Mouse (Mus musculus) G1E (cell line): ENCODE results near the gene Fcrl6. TPM values are rescaled to one million over a fixed set of nuclear protein-coding genes. Genes with fewer than 3 reads are reported as not detected.

Experiments used
- ATAC-seq: 2 replicates; pipeline ENCODE4 v1.8.0; 2016; ENCODE audit warnings: mild to moderate bottlenecking; ENCODE audit not compliant: insufficient number of reproducible peaks, poor library complexity, low FRiP score, severe bottlenecking; ENCODE audit errors: extremely low read depth
- DNase-seq: peaks from one replicate; pipeline ENCODE4 v3.0.0; 2012; ENCODE audit warnings: low spot score
- H3K27me3 ChIP-seq: 2 replicates; pipeline ENCODE4 v1.6.1; 2012; ENCODE audit warnings: mild to moderate bottlenecking, low read length, inconsistent platforms; ENCODE audit not compliant: insufficient read depth
- H3K36me3 ChIP-seq: replicated peaks from 2 replicates; pipeline ENCODE3; 2012; ENCODE audit warnings: mild to moderate bottlenecking, inconsistent platforms
- H3K4me1 ChIP-seq: 2 replicates; pipeline ENCODE4 v1.6.1; 2012; ENCODE audit warnings: low read depth, low read length, inconsistent platforms, mixed read lengths; ENCODE audit not compliant: insufficient read depth
- H3K4me3 ChIP-seq: 2 replicates; pipeline ENCODE4 v1.5.1; 2012; ENCODE audit warnings: low read depth, mild to moderate bottlenecking, inconsistent platforms, low read length, moderate library complexity, mixed read lengths
- H3K9me3 ChIP-seq: replicated peaks from 2 replicates; pipeline ENCODE4 v1.6.1; 2012; ENCODE audit warnings: inconsistent platforms
- CTCF ChIP-seq: IDR thresholded peaks from 2 replicates; pipeline ENCODE4 v1.5.1; 2012; ENCODE audit warnings: low read depth, low read length, inconsistent platforms, mixed read lengths
- GATA1 ChIP-seq: IDR thresholded peaks from 2 replicates; pipeline ENCODE4 v1.6.1; 2012; ENCODE audit warnings: borderline replicate concordance, low read length, inconsistent platforms, mixed read lengths
- GATA2 ChIP-seq: IDR thresholded peaks from 2 replicates; pipeline ENCODE4 v1.6.1; 2012; ENCODE audit warnings: low read depth, low read length, inconsistent platforms, borderline replicate concordance
- POLR2AphosphoS5 ChIP-seq: IDR thresholded peaks from 2 replicates; pipeline ENCODE4 v1.6.1; 2012; ENCODE audit warnings: low read depth, low read length, inconsistent platforms; ENCODE audit not compliant: insufficient replicate concordance
- TAL1 ChIP-seq: conservative IDR thresholded peaks from 2 replicates; pipeline ENCODE4 v1.6.1; 2012; ENCODE audit warnings: low read depth, low read length, inconsistent platforms, mixed read lengths
- polyA plus RNA-seq: library from polyadenylated mRNA; stranded (reverse); fragments of >175 nt; gene quantifications from 2 replicates; pipeline ENCODE4 v1.2.3, GENCODE M21; 2012
- total RNA-seq, 2 experiments: library from RNA; stranded (forward) in 1 of 2; stranded (reverse) in 1 of 2; fragments of 200-1000 nt in 1 of 2; fragments of >200 nt in 1 of 2; fragmentation: Nextera tagmentation in 1 of 2; gene quantifications; 2 replicates each; pipeline ENCODE4 v1.2.3; 2014 to 2017

Fcrl6 gene
- total and polyA plus RNA-seq, 3 experiments = not detected

DNA sequence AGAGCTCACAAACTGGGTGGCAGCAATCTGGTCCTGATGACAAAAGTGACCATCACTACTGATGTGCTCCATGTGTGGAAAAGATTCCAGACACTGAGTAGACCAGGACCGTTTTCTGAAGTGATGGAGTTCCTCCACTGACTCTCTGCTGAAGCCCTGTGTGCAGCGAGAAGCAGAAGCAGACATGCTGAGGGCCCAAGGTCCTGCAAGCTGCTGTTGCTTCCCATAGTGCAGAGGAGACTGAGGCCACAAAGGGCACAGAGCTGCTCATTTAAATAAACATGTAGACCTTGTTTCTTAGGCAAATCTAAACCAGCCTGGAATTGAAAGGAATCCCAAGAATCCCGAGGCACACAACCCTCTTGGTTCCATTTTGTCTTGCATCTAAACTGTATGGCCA, 9.0 kb downstream of the Fcrl6 start:
- H3K4me3 ChIP-seq = no peak overlapping the region
- no peak for DNase-seq
- ATAC-seq = no peak
- peaks cover 12% of the 10 kb centered on the region for H3K9me3 ChIP-seq
- H3K36me3 ChIP-seq = no peaks in the 10 kb centered on the region
- no peaks in the 10 kb centered on the region for H3K4me1 ChIP-seq
- no peaks in the 10 kb centered on the region for H3K27me3 ChIP-seq
- TF ChIP-seq GATA1 (no peak), CTCF (no peak), TAL1 (no peak), POLR2AphosphoS5 (no peak), GATA2 (no peak)

- no peak for ATAC-seq
- Histone ChIP-seq H3K4me3 (no peak within 1 kb of the TSS), H3K9me3 (peaks cover 17% of the 10 kb centered on the region), H3K36me3 (no peaks in the 10 kb centered on the region), H3K4me1 (no peaks in the 10 kb centered on the region), H3K27me3 (no peaks in the 10 kb centered on the region)
- no peak for TF ChIP-seq CTCF
- TF ChIP-seq GATA2 = no peak
- no peak for TF ChIP-seq TAL1
- TF ChIP-seq GATA1 = no peak
- no peak for DNase-seq
Observed at GRCm38 (mm10) chr1:172590385-172590784, 12.0 kb downstream of the Fcrl6 start, which contains the start of gene Slamf8. Gene Slamf8 (minus strand): TSS chr1:172590568.

DNA sequence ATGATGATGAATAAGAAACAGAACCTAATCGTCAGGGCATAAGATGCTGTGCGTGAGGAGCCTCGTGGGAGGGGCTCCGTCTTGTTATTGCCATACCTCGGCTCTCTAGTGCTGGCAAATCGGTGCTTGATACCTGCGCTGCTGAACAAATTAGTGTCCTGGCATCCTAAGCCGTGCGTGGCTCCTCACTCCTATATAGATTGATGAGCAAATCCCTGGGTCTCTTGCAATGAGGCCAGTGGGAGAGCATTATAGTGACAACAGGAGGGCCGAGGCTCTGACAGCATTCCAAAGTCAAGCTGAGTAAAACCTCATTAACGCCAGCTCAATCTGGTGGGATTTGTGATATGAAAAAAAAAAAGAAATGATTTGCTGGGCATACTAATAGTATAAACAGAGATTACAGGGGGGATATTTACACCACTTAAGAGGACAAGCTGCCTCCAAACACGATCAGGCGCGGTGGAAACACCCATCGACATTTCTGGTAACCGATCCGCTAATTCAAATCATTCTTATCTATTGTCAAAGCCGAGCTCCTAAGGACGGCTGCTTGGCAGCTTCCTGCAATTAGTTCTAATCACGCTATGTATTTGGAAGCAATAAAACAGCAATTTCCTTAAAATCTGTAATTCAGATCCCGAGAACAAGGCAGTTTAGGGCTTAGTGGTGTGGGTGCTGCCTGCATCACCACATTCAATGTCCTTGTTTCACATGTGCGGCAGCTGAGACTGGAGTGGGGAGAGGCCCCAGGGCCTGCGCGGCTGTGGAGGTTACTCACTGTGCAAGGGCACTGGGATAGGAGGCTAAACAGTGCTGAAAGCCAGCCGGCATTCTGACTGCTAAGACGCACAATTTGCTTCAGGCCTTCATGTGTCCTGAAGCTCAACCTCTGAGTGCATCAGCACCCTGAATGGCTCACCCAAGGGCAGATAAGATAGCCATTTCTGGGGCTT, 16.5 kb downstream of the Fcrl6 start:
- Histone ChIP-seq H3K27me3 (no peaks in the 10 kb centered on the region), H3K4me1 (no peaks in the 10 kb centered on the region), H3K4me3 (no peak overlapping the region), H3K9me3 (peaks cover 35% of the 10 kb centered on the region), H3K36me3 (no peaks in the 10 kb centered on the region)
- ATAC-seq = no peak
- no peak for DNase-seq
- TF ChIP-seq CTCF (no peak), POLR2AphosphoS5 (no peak), GATA2 (no peak), GATA1 (no peak), TAL1 (no peak)

GRCm38 (mm10) chr1:172585026-172585425, 17.3 kb downstream of the Fcrl6 start:
- TF ChIP-seq POLR2AphosphoS5 = no peak
- no peak for TF ChIP-seq GATA1
- no peak for TF ChIP-seq TAL1
- no peak for ATAC-seq
- Histone ChIP-seq H3K36me3 (no peaks in the 10 kb centered on the region), H3K27me3 (no peaks in the 10 kb centered on the region), H3K4me3 (no peak overlapping the region), H3K9me3 (peaks cover 31% of the 10 kb centered on the region), H3K4me1 (no peaks in the 10 kb centered on the region)
- DNase-seq = no peak

DNA sequence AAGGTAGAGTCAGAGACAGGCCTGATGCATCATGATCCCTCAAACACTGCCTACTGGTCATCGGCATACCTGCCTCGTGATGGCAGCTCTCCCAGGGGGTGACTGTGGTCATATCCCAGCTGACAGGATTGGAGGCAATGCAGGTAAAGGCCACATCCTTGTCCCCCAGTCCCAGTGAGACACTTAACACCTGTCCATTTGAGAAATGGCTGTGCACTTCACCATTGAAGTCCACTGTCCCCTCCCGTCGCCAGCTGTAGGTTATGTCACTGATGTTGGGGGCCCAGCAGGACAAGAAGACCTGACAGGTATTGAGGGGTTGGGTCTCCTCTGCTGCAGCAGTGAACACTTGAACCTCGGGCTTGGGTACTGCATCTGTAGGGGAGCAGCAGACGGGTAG, 18.1 kb downstream of the Fcrl6 start:
- H3K4me1 ChIP-seq = no peaks in the 10 kb centered on the region

GRCm38 (mm10) chr1:172582436-172582835, 19.9 kb downstream of the Fcrl6 start:
- DNase-seq (no peak), ATAC-seq (no peak)
- H3K9me3 ChIP-seq = peaks cover 22% of the 10 kb centered on the region
- TF ChIP-seq GATA2 (no peak), GATA1 (no peak), CTCF (no peak), POLR2AphosphoS5 (no peak), TAL1 (no peak)
- H3K27me3 ChIP-seq = no peaks in the 10 kb centered on the region
- H3K36me3 ChIP-seq = no peaks in the 10 kb centered on the region
- no peaks in the 10 kb centered on the region for H3K4me1 ChIP-seq
- H3K4me3 ChIP-seq = no peak overlapping the region

More for the DNA sequence above, 18.1 kb downstream of the Fcrl6 start:
- Histone ChIP-seq H3K27me3 (no peaks in the 10 kb centered on the region), H3K9me3 (peaks cover 27% of the 10 kb centered on the region), H3K36me3 (no peaks in the 10 kb centered on the region), H3K4me3 (no peak overlapping the region)
- DNase-seq (no peak), ATAC-seq (no peak)
- TF ChIP-seq CTCF (no peak), TAL1 (no peak), GATA2 (no peak), POLR2AphosphoS5 (no peak), GATA1 (no peak)
